Mouse (Mus musculus) CH12F3 (cell line): ENCODE measurements around the gene Meis3.

Experiments used
- in situ Hi-C: fragments of 300-500 bp; cut with MboI; formaldehyde crosslinking; loops from 2 replicates; pipeline ENCODE4 v1.14.3; 2020; ENCODE audit warnings: low sequenced_read_pairs

Gene Meis3

DNA sequence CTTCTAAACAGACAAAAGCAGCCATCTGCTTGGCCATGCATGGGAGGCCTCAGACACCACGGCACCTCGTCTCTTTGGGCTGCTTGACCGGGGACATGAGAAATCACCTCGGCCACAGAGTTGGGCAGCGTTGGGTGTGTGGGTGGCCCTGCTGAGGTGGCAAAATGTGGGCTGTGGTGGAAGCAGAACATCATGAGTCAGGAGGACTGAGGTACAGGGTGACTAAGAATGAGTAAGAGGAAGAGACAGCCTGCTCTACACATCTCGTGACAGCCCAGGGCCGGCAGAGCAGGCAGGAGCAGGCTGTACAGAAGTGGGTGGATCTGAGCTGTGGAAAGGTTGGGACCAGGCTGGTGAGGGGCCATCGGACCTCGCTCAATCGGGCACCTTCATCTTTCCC is 32.6 kb downstream of the Meis3 start:
- in situ Hi-C loops, result no loop called here

DNA sequence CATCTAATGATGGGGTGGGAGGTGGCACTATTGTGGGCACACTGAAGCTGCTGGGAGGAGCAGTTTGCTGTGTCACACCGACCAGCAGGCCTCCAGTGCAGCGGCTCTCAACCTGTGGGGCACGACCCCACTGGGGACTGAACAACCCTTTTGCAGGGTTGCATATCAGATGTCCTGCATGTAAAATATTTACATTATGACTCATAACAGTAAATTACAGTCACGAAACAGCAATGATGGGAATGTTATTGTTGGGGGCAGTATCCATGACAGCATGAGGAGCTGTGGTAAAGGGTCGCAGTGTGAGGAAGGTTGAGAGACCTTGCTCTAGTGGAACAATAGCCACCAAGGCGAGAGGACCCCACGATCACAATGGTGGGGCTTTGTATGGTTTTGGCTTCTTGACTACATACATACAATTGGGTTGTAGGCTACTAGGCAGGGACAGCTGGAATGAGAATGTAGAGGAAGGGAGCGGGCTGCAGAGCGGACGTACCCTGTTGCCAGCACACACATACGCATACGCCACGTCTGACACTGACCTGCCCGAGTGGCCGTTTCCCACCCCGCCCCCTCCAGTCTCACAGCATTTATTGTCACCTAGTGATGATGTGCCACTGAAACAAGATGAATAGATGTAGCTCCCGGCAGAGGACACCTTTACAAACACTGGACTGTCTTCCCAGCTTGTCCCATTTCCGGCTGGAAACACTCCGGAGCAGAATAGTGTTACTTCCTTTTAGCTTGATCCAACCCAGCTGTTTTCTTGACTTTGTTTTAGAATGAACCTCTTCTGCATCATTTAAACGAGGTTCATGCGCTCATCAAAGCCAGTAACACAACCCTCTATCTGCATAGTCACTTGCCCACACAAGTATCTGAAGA is 34.1 kb downstream of the Meis3 start:
- in situ Hi-C loops, result no loop called here

DNA sequence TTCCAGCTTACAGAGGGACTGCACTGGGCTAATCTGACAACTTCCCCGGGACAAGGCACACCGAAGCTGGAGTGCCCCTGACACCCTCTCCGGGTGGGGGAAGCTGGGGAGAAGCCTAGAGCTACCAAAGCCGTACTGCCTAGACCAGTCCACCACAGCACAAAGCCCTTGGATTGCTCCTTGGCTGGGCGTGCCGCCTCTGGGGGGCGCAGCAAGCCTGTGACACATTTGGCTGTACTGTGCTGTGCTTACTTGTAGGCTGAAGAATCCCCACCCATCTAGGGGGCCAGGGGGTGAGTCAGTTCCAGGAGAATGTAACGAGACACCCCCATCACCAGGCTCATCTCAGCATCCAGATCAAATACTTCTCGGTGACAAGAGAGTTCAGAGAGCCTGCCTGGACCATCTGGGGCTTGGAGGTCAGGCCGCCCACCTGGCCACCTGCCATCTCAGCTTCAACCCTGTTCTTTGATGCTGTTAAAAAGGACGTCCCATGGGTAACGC is 36.0 kb downstream of the Meis3 start:
- in situ Hi-C loops, result loop anchor here (10.0 kb wide), 1 partner anchor 54 kb away; no protein-coding TSS in a partner anchor

- in situ Hi-C loops, result loop anchor here (10.0 kb wide), 1 partner anchor 52 kb away; no protein-coding TSS in a partner anchor
Measured at GRCm38 (mm10) chr7:16213196-16213595, 38.3 kb downstream of the Meis3 start.

DNA sequence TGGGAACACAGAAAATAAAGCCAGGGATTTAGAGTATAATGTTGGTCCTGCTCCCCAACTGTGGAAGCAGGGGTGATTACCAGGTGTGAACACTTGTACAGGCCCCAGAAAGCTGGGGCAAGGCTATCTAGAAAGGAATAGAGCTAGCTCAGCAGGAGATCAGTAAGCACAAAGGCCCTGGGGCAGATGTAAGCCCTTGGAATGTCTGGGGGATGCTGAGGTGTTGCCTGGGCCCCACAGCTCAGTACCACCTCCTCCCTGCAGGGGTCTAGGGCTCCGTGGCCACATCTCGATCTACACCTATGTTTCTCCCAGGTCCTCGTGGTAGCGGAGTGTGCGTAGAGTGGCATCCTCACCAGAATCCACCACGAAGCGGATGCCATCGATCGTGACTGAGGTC is 39.1 kb downstream of the Meis3 start:
- in situ Hi-C loops, result loop anchor here (10.0 kb wide), 1 partner anchor 51 kb away; no protein-coding TSS in a partner anchor

DNA sequence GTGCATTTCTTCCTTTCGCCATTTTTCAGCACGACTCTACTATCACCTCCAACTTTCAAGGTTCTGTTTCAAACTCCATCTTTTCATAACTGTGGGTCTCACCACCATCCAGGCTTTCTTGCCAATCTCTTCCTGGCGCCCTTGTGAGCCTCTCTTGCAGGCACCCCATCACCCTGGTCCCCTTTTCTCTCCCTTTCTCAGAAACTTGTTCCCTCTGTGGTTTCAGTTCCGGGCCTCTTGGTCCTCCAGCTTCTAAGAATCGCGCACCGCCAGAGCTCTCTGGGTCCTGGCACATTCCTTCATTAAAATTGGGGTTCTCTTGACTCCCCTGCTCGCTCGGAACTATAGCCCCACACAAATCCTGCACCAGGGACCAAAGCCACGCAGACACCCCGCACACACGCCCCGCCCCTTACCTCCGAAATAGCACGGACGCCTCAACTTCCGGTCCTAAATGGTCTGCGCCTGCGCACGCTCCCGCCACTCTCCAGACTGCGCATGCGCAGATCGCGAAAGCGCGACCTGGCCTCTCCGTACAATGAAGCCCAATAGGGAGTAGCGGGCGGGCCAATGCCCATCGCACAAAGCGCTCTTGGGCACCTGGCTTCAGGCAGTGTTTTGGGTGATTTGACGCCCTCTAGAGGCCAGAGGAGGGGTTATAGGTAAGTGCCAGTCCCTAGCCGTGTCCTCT is 46.8 kb downstream of the Meis3 start, which contains the start of gene Dhx34:
Dhx34 (minus strand) TSS at position 456 of the 691 bp plus-strand sequence.
- in situ Hi-C loops, result no loop called here

DNA sequence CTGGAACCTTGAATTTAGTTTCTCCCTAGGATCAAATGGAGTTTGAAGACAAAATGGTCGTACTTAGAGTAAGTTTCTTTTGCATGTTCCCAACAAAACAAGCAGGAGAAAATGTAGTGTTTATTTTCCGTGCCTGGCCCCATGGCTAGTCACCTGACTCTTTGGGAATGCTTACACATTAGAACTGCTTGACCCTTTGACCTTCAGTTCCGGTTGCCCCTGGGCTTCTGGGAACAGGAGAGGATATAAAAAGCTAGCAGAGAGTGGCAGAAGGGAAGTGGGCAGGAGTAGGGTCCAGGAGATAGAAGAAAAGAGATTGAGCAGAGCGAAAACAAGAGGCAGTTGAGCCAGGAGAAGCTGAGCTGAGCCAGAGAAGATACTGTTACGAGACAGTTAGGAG is 55.0 kb downstream of the Meis3 start:
- in situ Hi-C loops, result no loop called here
